Mouse (Mus musculus) forebrain, embryonic 13.5 days (tissue): ENCODE measurements at regions not wholly inside any gene's neighbourhood (a gene's known extent, or its start where the extent isn't known, plus 50 kb on each side); places are given as distances from the start of the nearest gene placed in this dataset.

Experiments
- ATAC-seq: fragments of 200-750 bp; cut with Nextera tagmentation; 2 replicates; pipeline ENCODE4 v1.8.0; 2017
- H3K27ac ChIP-seq: fragments of 300-500 bp; sonication (generic); 2 replicates; pipeline ENCODE4 v1.5.1; 2015; ENCODE audit warnings: inconsistent platforms, mild to moderate bottlenecking, moderate library complexity
- H3K27me3 ChIP-seq: fragments of 300-500 bp; sonication (generic); 2 replicates; pipeline ENCODE4 v1.6.1; 2015; ENCODE audit warnings: mild to moderate bottlenecking, inconsistent platforms
- H3K36me3 ChIP-seq: fragments of 300-500 bp; sonication (generic); 2 replicates; pipeline ENCODE4 v1.6.1; 2015; ENCODE audit warnings: mild to moderate bottlenecking, inconsistent platforms; ENCODE audit not compliant: poor library complexity, severe bottlenecking
- H3K4me1 ChIP-seq: fragments of 300-500 bp; sonication (generic); 2 replicates; pipeline ENCODE4 v1.6.1; 2015; ENCODE audit warnings: inconsistent platforms
- H3K4me2 ChIP-seq: fragments of 300-500 bp; sonication (generic); 2 replicates; pipeline ENCODE4 v1.6.1; 2015; ENCODE audit warnings: inconsistent platforms, mild to moderate bottlenecking, moderate library complexity
- H3K4me3 ChIP-seq: fragments of 300-500 bp; sonication (generic); 2 replicates; pipeline ENCODE4 v1.5.1; 2015; ENCODE audit warnings: mild to moderate bottlenecking, inconsistent platforms
- H3K9ac ChIP-seq: fragments of 300-500 bp; sonication (generic); 2 replicates; pipeline ENCODE4 v1.6.1; 2015; ENCODE audit warnings: mild to moderate bottlenecking, inconsistent platforms
- H3K9me3 ChIP-seq: fragments of 300-500 bp; sonication (generic); replicated peaks from 2 replicates; pipeline ENCODE4 v1.6.1; 2016; ENCODE audit warnings: inconsistent platforms
- WGBS: fragments of 180-500 bp; shearing (Covaris S2); methylation state at CpG from one replicate; pipeline ENCODE4 v1.1.7; 2015; 5-methylcytosine and 5-hydroxymethylcytosine counted together

- 57% methylated on average over 3 of the region's 3 CpGs for WGBS
- Histone ChIP-seq H3K36me3 (no peaks in the 10 kb centered on the region), H3K9me3 (no peaks in the 10 kb centered on the region), H3K9ac (no peak overlapping the region), H3K4me2 (no peak overlapping the region), H3K27ac (no peak overlapping the region), H3K27me3 (no peaks in the 10 kb centered on the region), H3K4me3 (no peak overlapping the region), H3K4me1 (no peaks in the 10 kb centered on the region)
- no peak for ATAC-seq
Measured at GRCm38 (mm10) chr3:52857076-52857475, 160.0 kb downstream of the Cog6 start.

GRCm38 (mm10) chr3:52854560-52854959, 162.5 kb downstream of the Cog6 start:
- Histone ChIP-seq H3K4me3 (no peak overlapping the region), H3K9me3 (no peaks in the 10 kb centered on the region), H3K27me3 (no peaks in the 10 kb centered on the region), H3K4me1 (no peaks in the 10 kb centered on the region), H3K9ac (no peak overlapping the region), H3K27ac (no peak overlapping the region), H3K36me3 (no peaks in the 10 kb centered on the region), H3K4me2 (no peak overlapping the region)
- WGBS = 97% methylated on average over 7 of the region's 7 CpGs
- ATAC-seq = no peak

- ATAC-seq = no peak
- no peaks in the 10 kb centered on the region for H3K9me3 ChIP-seq
- no peaks in the 10 kb centered on the region for H3K27me3 ChIP-seq
- H3K9ac ChIP-seq = no peak overlapping the region
- no peaks in the 10 kb centered on the region for H3K4me1 ChIP-seq
- H3K4me3 ChIP-seq = no peak overlapping the region
- no peak overlapping the region for H3K4me2 ChIP-seq
- 85% methylated on average over 3 of the region's 3 CpGs for WGBS
- no peaks in the 10 kb centered on the region for H3K36me3 ChIP-seq
- H3K27ac ChIP-seq = no peak overlapping the region
Measured at GRCm38 (mm10) chr3:52853126-52853525, 163.9 kb downstream of the Cog6 start.

- Histone ChIP-seq H3K9me3 (no peaks in the 10 kb centered on the region), H3K4me3 (no peak overlapping the region), H3K36me3 (no peaks in the 10 kb centered on the region), H3K9ac (no peak overlapping the region), H3K4me1 (no peaks in the 10 kb centered on the region), H3K27me3 (no peaks in the 10 kb centered on the region), H3K27ac (no peak overlapping the region), H3K4me2 (no peak overlapping the region)
- ATAC-seq = no peak
Measured at GRCm38 (mm10) chr3:52845166-52845565, 171.9 kb downstream of the Cog6 start.

- no peak overlapping the region for H3K27ac ChIP-seq
- no peaks in the 10 kb centered on the region for H3K4me1 ChIP-seq
- no peak overlapping the region for H3K4me3 ChIP-seq
- no peaks in the 10 kb centered on the region for H3K27me3 ChIP-seq
- no peaks in the 10 kb centered on the region for H3K9me3 ChIP-seq
- H3K9ac ChIP-seq = no peak overlapping the region
- WGBS = 29% methylated on average over 7 of the region's 7 CpGs
- no peak overlapping the region for H3K4me2 ChIP-seq
- H3K36me3 ChIP-seq = no peaks in the 10 kb centered on the region
- no peak for ATAC-seq
Measured at GRCm38 (mm10) chr3:52843998-52844397, 173.0 kb downstream of the Cog6 start.

- no peak overlapping the region for H3K9ac ChIP-seq
- no peaks in the 10 kb centered on the region for H3K27me3 ChIP-seq
- H3K36me3 ChIP-seq = no peaks in the 10 kb centered on the region
- 86% methylated on average over 10 of the region's 10 CpGs for WGBS
- ATAC-seq = no peak
- no peak overlapping the region for H3K27ac ChIP-seq
- H3K9me3 ChIP-seq = no peaks in the 10 kb centered on the region
- no peak overlapping the region for H3K4me2 ChIP-seq
- no peaks in the 10 kb centered on the region for H3K4me1 ChIP-seq
- no peak overlapping the region for H3K4me3 ChIP-seq
Measured at GRCm38 (mm10) chr3:52842866-52843425, 174.1 kb downstream of the Cog6 start.

GRCm38 (mm10) chr3:52840160-52840953, 176.7 kb downstream of the Cog6 start:
- H3K9ac ChIP-seq = no peak overlapping the region
- no peak overlapping the region for H3K27ac ChIP-seq
- H3K4me3 ChIP-seq = no peak overlapping the region
- H3K4me1 ChIP-seq = no peaks in the 10 kb centered on the region
- 62% methylated on average over 12 of the region's 12 CpGs for WGBS
- no peak overlapping the region for H3K4me2 ChIP-seq
- H3K9me3 ChIP-seq = no peaks in the 10 kb centered on the region
- H3K36me3 ChIP-seq = no peaks in the 10 kb centered on the region
- no peaks in the 10 kb centered on the region for H3K27me3 ChIP-seq
- no peak for ATAC-seq

GRCm38 (mm10) chr3:52838020-52838419, 179.0 kb downstream of the Cog6 start:
- no peak overlapping the region for H3K27ac ChIP-seq
- H3K4me1 ChIP-seq = no peaks in the 10 kb centered on the region
- no peak overlapping the region for H3K4me3 ChIP-seq
- H3K27me3 ChIP-seq = no peaks in the 10 kb centered on the region
- WGBS = 79% methylated on average over 14 of the region's 14 CpGs
- H3K36me3 ChIP-seq = no peaks in the 10 kb centered on the region
- no peaks in the 10 kb centered on the region for H3K9me3 ChIP-seq
- no peak overlapping the region for H3K4me2 ChIP-seq
- 0 out of 2 replicates have a peak, but pooled peaks have one; percentile 10 for ATAC-seq
- no peak overlapping the region for H3K9ac ChIP-seq

- Histone ChIP-seq H3K36me3 (no peaks in the 10 kb centered on the region), H3K9me3 (no peaks in the 10 kb centered on the region), H3K27ac (no peak overlapping the region), H3K27me3 (no peaks in the 10 kb centered on the region), H3K4me3 (no peak overlapping the region), H3K4me1 (no peaks in the 10 kb centered on the region), H3K9ac (no peak overlapping the region), H3K4me2 (no peak overlapping the region)
- WGBS = 27% methylated on average over 4 of the region's 4 CpGs
- no peak for ATAC-seq
Measured at GRCm38 (mm10) chr3:52837527-52837926, 179.5 kb downstream of the Cog6 start.

- Histone ChIP-seq H3K4me1 (no peaks in the 10 kb centered on the region), H3K4me2 (no peak overlapping the region), H3K4me3 (no peak overlapping the region), H3K27ac (no peak overlapping the region), H3K36me3 (no peaks in the 10 kb centered on the region), H3K27me3 (no peaks in the 10 kb centered on the region), H3K9me3 (no peaks in the 10 kb centered on the region), H3K9ac (no peak overlapping the region)
- WGBS = 6% methylated on average over 8 of the region's 8 CpGs
- ATAC-seq = no peak
Measured at GRCm38 (mm10) chr3:52836780-52837179, 180.3 kb downstream of the Cog6 start.

GRCm38 (mm10) chr3:52832421-52832820, 184.6 kb downstream of the Cog6 start:
- Histone ChIP-seq H3K4me3 (no peak overlapping the region), H3K9ac (no peak overlapping the region), H3K4me2 (no peak overlapping the region), H3K4me1 (no peaks in the 10 kb centered on the region), H3K27me3 (no peaks in the 10 kb centered on the region), H3K27ac (no peak overlapping the region), H3K9me3 (no peaks in the 10 kb centered on the region), H3K36me3 (no peaks in the 10 kb centered on the region)
- ATAC-seq = no peak
- WGBS = 70% methylated on average over 5 of the region's 5 CpGs

- Histone ChIP-seq H3K27me3 (no peaks in the 10 kb centered on the region), H3K9ac (no peak overlapping the region), H3K36me3 (no peaks in the 10 kb centered on the region), H3K27ac (no peak overlapping the region), H3K4me1 (no peaks in the 10 kb centered on the region), H3K9me3 (no peaks in the 10 kb centered on the region), H3K4me3 (no peak overlapping the region), H3K4me2 (no peak overlapping the region)
- 87% methylated on average over 1 of the region's 1 CpGs for WGBS
- ATAC-seq = no peak
Measured at GRCm38 (mm10) chr3:52831986-52832385, 185.1 kb downstream of the Cog6 start.

GRCm38 (mm10) chr3:52830101-52830500, 186.9 kb downstream of the Cog6 start:
- 83% methylated on average over 3 of the region's 3 CpGs for WGBS
- Histone ChIP-seq H3K9ac (no peak overlapping the region), H3K27me3 (no peaks in the 10 kb centered on the region), H3K4me3 (no peak overlapping the region), H3K36me3 (no peaks in the 10 kb centered on the region), H3K4me2 (no peak overlapping the region), H3K4me1 (no peaks in the 10 kb centered on the region), H3K27ac (no peak overlapping the region), H3K9me3 (no peaks in the 10 kb centered on the region)
- ATAC-seq = no peak
